Mouse (Mus musculus) cerebellum, adult 9-11 months (tissue): Measurements from ENCODE around the gene Fntb.

Experiments used
- DNase-seq: peaks from one replicate; pipeline ENCODE4 v3.0.0; 2022

The Fntb gene

DNA sequence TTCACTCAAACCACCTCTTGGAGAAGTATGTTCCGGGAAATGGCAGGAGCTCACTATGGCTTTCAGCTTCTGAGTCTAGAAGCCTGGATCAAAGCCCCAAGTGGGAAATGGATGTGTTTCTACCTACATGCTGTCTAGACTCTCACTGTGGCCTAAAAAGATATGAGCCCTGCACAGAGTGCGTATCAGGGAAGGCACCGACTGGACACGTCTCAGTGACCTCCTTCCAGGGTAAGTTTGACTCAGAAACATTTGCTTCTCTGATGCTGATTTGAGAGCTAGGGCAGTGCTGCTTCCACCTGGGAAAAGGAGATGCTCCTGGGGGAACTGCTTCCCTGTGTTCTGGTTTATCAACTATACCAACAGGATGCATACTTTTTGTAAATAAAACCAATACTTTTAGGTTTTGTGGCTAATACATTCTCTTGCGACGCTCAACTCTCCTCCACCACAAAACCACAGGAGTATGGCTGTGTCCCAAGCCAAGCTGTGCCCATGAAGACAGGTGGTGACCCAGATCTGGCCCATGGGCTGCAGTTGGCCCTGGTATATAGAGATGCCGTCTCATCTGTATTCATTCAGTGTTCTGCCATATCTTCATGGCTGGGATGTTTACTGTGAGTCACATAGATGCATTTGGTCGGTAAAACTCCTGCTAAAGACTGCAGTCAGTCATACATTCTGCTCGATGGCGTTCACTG, 159.7 kb downstream of the Fntb start:
- peak; percentile 85 for DNase-seq

GRCm38 (mm10) chr12:76926338-76926945, 161.1 kb downstream of the Fntb start:
- DNase-seq, result peak; percentile 61

- no peak for DNase-seq
Observed at GRCm38 (mm10) chr12:76927012-76927411, 161.6 kb downstream of the Fntb start.

DNA sequence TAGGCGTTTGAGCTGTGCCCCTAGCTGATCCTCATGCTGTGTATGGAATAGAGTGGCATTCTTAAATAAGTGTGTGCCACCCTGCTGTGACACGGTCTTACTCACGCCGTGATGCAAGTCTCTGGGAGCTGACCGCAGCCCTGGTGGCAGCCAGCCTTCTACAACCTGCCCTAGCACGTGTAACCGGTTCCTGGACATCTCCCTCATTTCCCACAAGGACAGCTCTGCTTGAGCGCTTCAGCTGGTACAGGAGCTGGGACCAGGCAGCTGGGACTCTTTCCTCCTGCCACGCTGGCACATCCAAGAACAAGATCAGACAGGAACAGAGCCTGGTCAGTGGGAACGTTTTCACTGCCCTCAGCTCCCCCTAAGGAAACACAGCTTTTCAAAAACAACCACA, 162.2 kb downstream of the Fntb start:
- DNase-seq, result no peak

DNA sequence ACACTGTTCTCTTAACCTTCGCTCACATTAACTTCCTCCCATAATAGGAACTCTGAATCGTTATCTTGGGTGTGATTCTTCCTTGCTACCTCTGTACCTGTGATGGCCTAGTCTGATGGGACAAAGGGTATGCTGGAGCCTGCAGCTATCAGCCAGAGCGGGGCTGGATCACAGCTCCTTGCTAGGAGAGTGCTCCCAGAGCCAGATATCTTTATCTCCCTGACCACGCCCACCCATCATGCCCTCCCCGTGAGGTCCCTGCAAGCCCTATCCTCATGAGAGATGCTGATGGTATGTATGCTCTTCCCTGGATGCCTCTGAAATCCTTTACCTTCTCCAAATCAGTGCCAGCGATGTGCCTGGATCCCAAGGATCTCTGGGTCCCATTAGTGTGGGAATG, 164.8 kb downstream of the Fntb start:
- DNase-seq, result no peak

- DNase-seq, result peak; percentile 90
Observed at GRCm38 (mm10) chr12:76931739-76932687, 166.6 kb downstream of the Fntb start.

- no peak for DNase-seq
Observed at GRCm38 (mm10) chr12:76932688-76933060, 167.3 kb downstream of the Fntb start.

- no peak for DNase-seq
Observed at GRCm38 (mm10) chr12:76934438-76934837, 169.0 kb downstream of the Fntb start.

DNA sequence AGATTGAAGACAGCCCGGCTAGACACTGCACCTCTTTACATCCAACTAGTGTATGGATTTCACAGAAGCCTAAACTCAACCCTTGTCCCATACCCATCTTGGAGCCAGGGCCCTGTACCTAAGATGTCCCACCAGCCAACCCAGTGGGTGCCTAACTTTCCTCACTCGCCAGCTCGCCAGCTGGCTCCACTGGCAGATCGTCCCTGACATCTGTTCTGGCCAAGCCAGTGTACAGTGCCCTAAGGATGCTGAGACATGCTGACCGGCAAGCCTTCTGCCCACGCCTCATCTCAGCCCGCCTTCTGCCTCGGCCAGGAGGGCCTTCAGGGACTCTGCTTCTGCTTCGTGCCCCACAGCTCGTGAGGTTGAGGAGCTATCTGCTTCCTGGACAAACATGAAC, 170.8 kb downstream of the Fntb start:
- DNase-seq, result no peak

DNA sequence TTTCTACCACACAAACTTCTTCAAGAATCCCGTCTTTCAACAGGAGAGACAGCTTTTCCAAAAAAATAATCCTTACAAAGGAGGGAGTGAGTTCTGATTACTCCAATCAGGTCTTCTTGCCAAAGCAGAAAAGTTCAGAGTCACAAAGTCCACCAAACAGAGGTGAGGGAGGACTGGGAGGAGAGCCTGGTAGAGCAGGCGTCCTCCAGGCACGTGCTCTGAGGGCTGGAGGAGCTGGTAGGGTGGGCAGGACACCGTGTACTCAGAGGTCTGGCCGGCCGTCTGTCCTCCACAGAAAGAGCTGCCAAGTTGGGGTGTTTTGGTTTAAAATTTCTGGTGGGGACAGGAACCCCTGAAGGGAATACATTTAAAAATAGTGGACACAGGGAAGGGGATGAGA, 172.6 kb downstream of the Fntb start:
- no peak for DNase-seq

DNA sequence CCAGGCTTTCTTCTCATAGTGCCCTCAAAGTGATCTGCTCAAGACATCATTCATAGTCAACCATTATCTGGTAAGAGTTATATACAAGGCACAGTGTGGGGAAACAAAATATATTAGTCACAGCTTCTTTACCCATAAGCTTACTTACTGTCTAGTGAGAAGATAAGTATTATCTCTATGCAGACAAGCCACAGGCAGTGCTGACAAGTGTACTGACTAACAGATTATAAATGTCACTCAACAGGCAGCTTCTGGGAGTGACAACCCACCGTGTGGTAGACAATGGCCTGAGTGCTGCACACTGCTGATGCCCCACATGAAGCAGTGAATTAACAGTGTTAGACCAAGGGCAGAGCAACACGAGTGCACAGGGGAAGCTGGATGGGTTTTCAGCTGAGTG, 176.1 kb downstream of the Fntb start:
- no peak for DNase-seq

GRCm38 (mm10) chr12:76942476-76942875, 177.1 kb downstream of the Fntb start:
- DNase-seq, result no peak

DNA sequence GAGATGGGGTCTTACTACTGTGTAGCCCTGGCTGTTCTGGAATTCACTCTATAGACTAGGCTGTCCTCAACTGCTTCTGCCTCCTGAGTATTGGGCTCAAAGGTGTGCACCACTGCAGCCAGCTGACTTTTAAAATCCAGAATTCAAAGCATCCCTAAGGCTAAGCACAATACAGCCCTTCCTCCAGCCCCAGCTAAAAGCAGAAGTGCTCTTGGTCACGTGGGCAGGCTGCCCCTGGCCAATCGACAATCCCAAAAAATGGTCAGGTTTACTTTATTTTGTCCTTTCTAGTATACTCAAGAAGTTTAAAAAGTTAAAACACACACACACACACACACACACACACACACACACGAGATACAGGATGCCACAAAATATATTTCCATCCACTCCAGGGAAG, 177.7 kb downstream of the Fntb start:
- DNase-seq, result no peak

DNA sequence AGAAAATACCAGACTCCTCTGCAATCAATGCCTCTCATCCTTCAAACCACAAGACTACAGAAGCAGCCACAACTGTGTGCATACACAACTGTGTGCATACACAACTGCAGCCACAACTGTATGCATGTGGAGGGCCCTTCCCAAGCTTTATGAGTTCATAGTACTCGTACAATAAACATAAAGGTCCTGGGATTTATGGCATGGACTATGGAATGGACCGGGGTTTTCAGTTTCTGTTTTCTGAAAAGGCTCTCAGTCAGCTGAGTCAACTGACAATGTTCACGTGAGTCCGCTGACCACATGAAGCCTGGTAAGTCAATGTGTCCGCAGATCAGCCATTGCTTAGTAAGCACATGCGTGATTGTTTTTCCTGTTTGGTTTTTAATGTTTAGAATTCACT, 178.1 kb downstream of the Fntb start:
- no peak for DNase-seq

DNA sequence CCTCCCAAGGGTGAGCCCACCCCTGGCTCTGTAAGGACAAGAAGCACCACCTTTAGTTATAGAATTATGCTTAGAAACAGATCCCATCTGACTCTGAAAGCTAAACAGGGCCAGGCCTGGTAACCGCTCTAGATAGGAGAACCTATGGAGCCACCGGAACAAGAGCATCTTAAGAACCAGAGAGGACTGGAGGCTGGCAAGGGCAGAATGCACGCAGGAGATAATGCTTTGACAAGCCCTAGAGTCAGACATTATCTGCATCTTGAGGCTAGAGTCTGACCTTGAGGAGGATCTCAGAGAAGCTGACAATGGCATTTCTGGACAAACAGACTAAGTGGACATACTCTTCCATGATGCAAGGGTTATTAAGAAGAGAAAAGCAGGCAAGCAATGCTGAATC, 182.1 kb downstream of the Fntb start:
- no peak for DNase-seq

DNA sequence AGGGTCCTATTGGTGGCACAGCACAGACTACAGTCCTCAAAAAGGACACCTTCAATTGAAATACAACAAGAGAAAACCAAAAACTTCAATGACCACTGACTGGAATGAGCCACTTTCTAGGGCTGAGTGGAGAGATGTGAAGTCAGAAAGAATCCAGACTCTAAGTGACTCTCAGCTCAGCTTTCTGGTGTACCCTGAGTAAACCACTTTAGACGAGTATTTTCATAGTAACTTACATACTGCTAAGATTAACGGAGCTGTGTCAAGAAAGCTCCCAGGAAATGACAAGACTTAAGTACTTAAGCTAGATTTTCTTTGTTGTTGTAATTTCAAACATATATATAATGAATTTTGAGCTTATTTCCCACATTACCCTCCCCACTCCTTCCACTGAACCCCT, 182.8 kb downstream of the Fntb start:
- no peak for DNase-seq

DNA sequence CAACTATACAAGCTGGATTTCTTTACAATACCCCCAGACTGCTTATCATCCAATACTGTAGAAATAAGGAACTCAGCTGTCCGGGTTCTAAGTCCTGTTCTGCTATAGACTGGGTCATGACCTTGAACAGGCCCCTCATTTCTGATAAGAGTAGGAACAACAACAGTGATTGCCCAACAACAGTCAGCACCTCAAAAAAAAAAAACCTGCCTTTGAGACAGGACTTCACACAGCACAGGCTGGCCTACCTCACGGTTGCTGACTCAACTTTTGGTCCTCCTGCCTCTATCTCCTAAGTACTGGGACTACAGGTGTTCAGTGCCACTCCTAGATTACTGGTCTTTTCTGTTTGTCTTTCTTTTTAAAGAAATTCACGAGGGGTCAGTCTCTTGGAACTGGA, 183.4 kb downstream of the Fntb start:
- no peak for DNase-seq

DNA sequence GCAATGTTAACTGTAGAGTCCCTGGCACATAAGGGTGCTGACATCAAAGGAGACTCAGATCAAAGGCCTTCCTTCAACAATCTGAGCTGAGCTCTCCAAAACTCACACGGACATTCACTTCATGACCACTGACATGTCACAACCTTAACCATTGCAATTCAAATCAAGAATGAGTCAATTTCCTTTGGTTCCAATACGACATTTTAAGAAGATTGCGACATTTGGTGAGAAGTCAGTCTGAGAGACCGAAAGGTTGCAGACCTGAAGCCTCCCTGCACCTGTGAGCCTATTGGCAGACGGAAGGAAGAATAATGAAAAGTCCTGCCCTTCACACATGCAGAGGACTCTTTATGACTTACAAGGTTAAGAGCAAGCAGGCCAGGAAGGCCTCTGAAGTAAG, 184.9 kb downstream of the Fntb start:
- no peak for DNase-seq

DNA sequence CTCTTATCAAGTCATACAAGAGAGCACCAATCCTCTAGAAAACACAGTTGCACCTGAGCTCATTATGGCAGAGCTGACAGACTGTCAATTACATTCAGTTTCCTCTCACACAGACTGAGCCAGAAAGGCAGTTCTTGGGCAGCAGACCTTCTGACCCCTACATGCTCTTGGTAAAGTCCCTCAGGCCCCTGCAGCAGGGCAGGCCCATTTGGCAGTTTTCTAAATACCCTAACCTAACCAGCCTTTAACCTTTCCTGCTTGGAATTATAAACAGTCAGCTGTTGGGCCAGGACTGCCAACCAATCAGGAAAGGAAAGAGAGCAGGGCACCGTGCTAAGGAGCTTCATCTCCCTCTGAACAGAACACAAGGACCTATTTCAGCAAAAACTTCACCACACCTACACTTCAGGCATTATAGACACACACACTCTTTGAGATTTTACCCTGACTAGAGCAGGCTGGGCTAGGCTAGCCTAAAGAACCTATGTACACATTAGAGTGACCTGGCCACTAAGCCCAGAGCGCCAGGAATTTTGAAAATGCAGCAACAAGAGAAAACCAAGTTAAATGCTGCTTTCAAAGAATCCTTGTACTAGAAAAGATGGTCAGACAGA, 188.5 kb downstream of the Fntb start:
- no peak for DNase-seq

DNA sequence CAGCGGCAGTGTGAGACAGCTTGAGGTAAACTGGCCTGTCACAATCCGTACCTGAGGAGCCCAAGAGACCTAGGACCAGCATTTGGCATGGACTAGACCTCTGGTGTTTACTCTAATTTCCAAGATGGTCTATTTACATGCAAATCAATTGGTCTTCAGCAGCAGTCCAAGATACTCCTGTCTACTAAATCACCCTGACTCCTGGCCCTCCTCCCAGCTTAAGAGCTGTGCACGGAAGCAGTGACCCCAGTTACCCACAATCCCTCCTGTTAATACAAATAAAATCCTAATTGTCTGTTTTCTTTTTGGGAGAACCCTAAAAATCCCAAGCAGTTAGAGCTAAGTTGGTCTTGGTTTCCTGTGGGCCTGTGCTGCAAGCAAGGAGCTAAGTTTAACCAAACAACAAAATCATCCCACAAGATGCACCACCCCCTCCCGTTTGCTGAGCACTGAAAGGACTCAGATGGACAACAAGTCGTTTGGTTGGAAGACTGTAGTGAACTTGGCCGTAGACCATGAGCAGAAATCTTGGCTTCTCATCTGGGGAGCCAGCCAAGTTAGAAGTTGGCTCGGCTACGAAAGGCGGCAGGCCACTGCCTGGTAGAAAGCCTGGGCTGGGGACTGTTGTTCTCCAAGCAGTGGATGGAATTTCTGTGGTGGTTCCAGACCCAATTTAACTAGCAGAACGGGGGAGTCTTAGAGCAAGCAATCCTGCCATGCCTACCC, 189.5 kb downstream of the Fntb start:
- DNase-seq, result peak; percentile 93

GRCm38 (mm10) chr12:76957688-76958087, 192.3 kb downstream of the Fntb start:
- no peak for DNase-seq

DNA sequence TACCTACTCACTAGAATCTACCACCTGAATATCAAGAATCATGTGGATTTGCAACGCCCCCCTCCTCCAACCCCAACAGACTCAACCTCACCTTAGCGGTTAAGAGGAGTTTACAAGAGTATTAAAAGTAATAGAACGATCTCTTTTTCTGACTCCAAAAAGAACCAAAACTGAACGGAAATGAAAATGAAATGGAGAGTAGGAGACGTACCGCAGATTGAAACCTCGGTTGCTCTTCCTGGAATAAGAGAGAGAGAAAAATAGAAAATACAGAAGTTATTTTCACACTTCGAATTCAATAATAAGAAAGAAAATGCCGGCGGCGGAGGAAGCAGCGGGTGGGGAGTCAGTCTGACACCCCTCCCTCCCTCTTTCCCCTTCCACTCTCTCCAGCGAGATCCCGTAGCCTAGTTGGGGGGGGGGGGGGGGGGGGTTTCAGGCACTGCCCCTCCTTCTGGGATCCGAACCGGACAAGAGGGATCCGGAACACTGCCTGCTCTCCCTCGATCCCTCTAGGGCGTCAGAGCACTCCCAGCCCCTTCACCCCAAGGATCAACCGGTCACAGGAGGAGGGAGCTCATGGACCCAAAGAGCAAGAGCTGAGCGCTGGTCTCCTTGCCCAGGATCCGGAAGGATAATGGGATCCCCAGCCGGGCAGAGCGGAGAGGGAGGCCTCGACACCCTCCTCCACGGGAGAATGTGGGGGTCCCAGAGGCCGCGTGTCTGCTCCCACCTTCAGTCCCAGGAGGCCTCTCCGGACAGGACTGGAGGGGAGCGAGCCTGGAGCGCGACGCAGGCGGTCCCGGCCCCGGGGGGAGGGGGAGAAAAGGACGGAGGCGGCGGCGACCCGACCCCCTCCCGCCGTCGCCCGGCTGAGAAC, 195.9 kb downstream of the Fntb start:
- no peak for DNase-seq
